Mouse (Mus musculus) stomach, embryonic 14.5 days (tissue): Measurements from ENCODE around the gene Dcp1a. TPM values are rescaled to one million over a fixed set of nuclear protein-coding genes. Genes with fewer than 3 reads are reported as not detected.

Source experiments
- ATAC-seq: fragments of 200-750 bp; cut with Nextera tagmentation; 2 replicates; pipeline ENCODE4 v1.8.0; 2017; ENCODE audit warnings: low read depth, moderate TSS enrichment; ENCODE audit not compliant: insufficient number of reproducible peaks, insufficient read depth, low FRiP score
- H3K27ac ChIP-seq: fragments of 300-500 bp; sonication (generic); 2 replicates; pipeline ENCODE4 v1.5.1; 2014; ENCODE audit warnings: mild to moderate bottlenecking, low read length, moderate library complexity, mixed read lengths
- H3K27me3 ChIP-seq: fragments of 300-500 bp; sonication (generic); 2 replicates; pipeline ENCODE4 v1.6.1; 2014; ENCODE audit warnings: low read length, control low read depth, mixed read lengths; ENCODE audit not compliant: control insufficient read depth, insufficient read depth
- H3K36me3 ChIP-seq: fragments of 300-500 bp; sonication (generic); 2 replicates; pipeline ENCODE4 v1.6.1; 2014; ENCODE audit warnings: mild to moderate bottlenecking, control low read depth, low read length, moderate library complexity, mixed read lengths; ENCODE audit not compliant: control insufficient read depth, insufficient read depth
- H3K4me1 ChIP-seq: fragments of 300-500 bp; sonication (generic); 2 replicates; pipeline ENCODE4 v1.6.1; 2014; ENCODE audit warnings: low read length, control low read depth, mixed read lengths; ENCODE audit not compliant: control insufficient read depth, insufficient read depth
- H3K4me2 ChIP-seq: fragments of 300-500 bp; sonication (generic); replicated peaks from 2 replicates; pipeline ENCODE4 v1.6.1; 2014; ENCODE audit warnings: low read depth, low read length, control low read depth
- H3K4me3 ChIP-seq: fragments of 300-500 bp; sonication (generic); 2 replicates; pipeline ENCODE4 v1.5.1; 2014; ENCODE audit warnings: low read depth, low read length, control low read depth
- H3K9ac ChIP-seq: fragments of 300-500 bp; sonication (generic); replicated peaks from 2 replicates; pipeline ENCODE4 v1.6.1; 2014; ENCODE audit warnings: low read depth, mild to moderate bottlenecking, control low read depth, low read length, moderate library complexity, mixed read lengths
- H3K9me3 ChIP-seq: fragments of 300-500 bp; sonication (generic); 2 replicates; pipeline ENCODE4 v1.6.1; 2016; ENCODE audit warnings: low read depth, low read length, control low read depth; ENCODE audit not compliant: control insufficient read depth
- WGBS: fragments of 180-500 bp; shearing (Covaris S2); extraction: QIAGEN DNeasy Blood & Tissue Kit; methylation state at CpG from one replicate; pipeline ENCODE4 v1.1.7; 2014; 5-methylcytosine and 5-hydroxymethylcytosine counted together
- microRNA-seq: library from miRNA; unstranded; fragments of <30 nt; microRNA quantifications from one replicate; pipeline ENCODE4, GENCODE M21; 2016
- polyA plus RNA-seq: library from polyadenylated mRNA; unstranded; fragments of >200 nt; fragmentation: Nextera tagmentation; extraction: Ambion mirVana; gene quantifications from 2 replicates; pipeline ENCODE4 v1.2.1, GENCODE M21; 2014

Gene Dcp1a
- polyA plus RNA-seq, 1 experiment from 2014 or later: 35.5 TPM

- no peaks in the 10 kb centered on the region for H3K27me3 ChIP-seq
- no peaks in the 10 kb centered on the region for H3K9me3 ChIP-seq
- H3K9ac ChIP-seq: no peak overlapping the region
- H3K27ac ChIP-seq: no peak overlapping the region
- no peaks in the 10 kb centered on the region for H3K4me1 ChIP-seq
- ATAC-seq: no peak
- no peak overlapping the region for H3K4me3 ChIP-seq
- 83% methylated on average over 9 of the region's 9 CpGs for WGBS
- H3K36me3 ChIP-seq: peaks cover 88% of the 10 kb centered on the region
- H3K4me2 ChIP-seq: no peak overlapping the region
These were observed 91.0 kb downstream of the Dcp1a start for GRCm38 (mm10) chr14:30570303-30570702.

GRCm38 (mm10) chr14:30572253-30572652 lies 92.9 kb downstream of the Dcp1a start:
- Histone ChIP-seq H3K27ac (no peak overlapping the region), H3K4me1 (0 out of 2 replicates have a peak, but pooled peaks cover 9% of the 10 kb centered on the region), H3K36me3 (peaks cover 68% of the 10 kb centered on the region), H3K4me2 (no peak overlapping the region), H3K9me3 (no peaks in the 10 kb centered on the region), H3K9ac (no peak overlapping the region), H3K27me3 (no peaks in the 10 kb centered on the region), H3K4me3 (no peak overlapping the region)
- 91% methylated on average over 10 of the region's 10 CpGs for WGBS
- ATAC-seq: no peak

GRCm38 (mm10) chr14:30573235-30573634 lies 93.9 kb downstream of the Dcp1a start:
- Histone ChIP-seq H3K27me3 (no peaks in the 10 kb centered on the region), H3K4me1 (0 out of 2 replicates have a peak, but pooled peaks cover 9% of the 10 kb centered on the region), H3K9ac (no peak overlapping the region), H3K4me3 (no peak overlapping the region), H3K9me3 (no peaks in the 10 kb centered on the region), H3K4me2 (no peak overlapping the region), H3K27ac (no peak overlapping the region), H3K36me3 (peaks cover 59% of the 10 kb centered on the region)
- no peak for ATAC-seq
- 65% methylated on average over 8 of the region's 8 CpGs for WGBS

GRCm38 (mm10) chr14:30573983-30574584 lies 94.7 kb downstream of the Dcp1a start:
- H3K9ac ChIP-seq: no peak overlapping the region
- H3K27me3 ChIP-seq: no peaks in the 10 kb centered on the region
- H3K9me3 ChIP-seq: no peaks in the 10 kb centered on the region
- H3K27ac ChIP-seq: no peak overlapping the region
- H3K4me1 ChIP-seq: 0 out of 2 replicates have a peak, but pooled peaks cover 9% of the 10 kb centered on the region
- H3K4me2 ChIP-seq: no peak overlapping the region
- H3K36me3 ChIP-seq: peaks cover 50% of the 10 kb centered on the region
- 63% methylated on average over 6 of the region's 6 CpGs for WGBS
- peak; percentile 49; the same call in 1 of the 2 replicates for ATAC-seq
- no peak overlapping the region for H3K4me3 ChIP-seq

- H3K27ac ChIP-seq: no peak overlapping the region
- H3K9me3 ChIP-seq: no peaks in the 10 kb centered on the region
- no peak overlapping the region for H3K4me3 ChIP-seq
- no peak overlapping the region for H3K9ac ChIP-seq
- H3K4me2 ChIP-seq: no peak overlapping the region
- 71% methylated on average over 7 of the region's 7 CpGs for WGBS
- 0 out of 2 replicates have a peak, but pooled peaks cover 9% of the 10 kb centered on the region for H3K4me1 ChIP-seq
- H3K27me3 ChIP-seq: no peaks in the 10 kb centered on the region
- H3K36me3 ChIP-seq: peaks cover 34% of the 10 kb centered on the region
- ATAC-seq: no peak
These were observed 96.5 kb downstream of the Dcp1a start for GRCm38 (mm10) chr14:30575791-30576190.

GRCm38 (mm10) chr14:30576260-30576659 lies 96.9 kb downstream of the Dcp1a start:
- 0 out of 2 replicates have a peak overlapping the region, but pooled peaks have one; percentile 10 for H3K27ac ChIP-seq

More at GRCm38 (mm10) chr14:30576260-30576659, 96.9 kb downstream of the Dcp1a start:
- H3K4me3 ChIP-seq: no peak overlapping the region
- WGBS: 29% methylated on average over 5 of the region's 5 CpGs
- H3K4me1 ChIP-seq: 0 out of 2 replicates have a peak, but pooled peaks cover 9% of the 10 kb centered on the region
- H3K27me3 ChIP-seq: no peaks in the 10 kb centered on the region
- no peak overlapping the region for H3K4me2 ChIP-seq
- H3K9me3 ChIP-seq: no peaks in the 10 kb centered on the region
- no peak overlapping the region for H3K9ac ChIP-seq
- peaks cover 30% of the 10 kb centered on the region for H3K36me3 ChIP-seq
- ATAC-seq: peak; percentile 26; the same call in 1 of the 2 replicates

Small RNAs within 50 kb of the gene (microRNA-seq; reads per million reads assigned to microRNA genes)
- 4.2 reads per million, percentile 10 among the genes with 10 or more reads in this experiment for gene Mir3076

Other genes with a start within 250 kb of the Dcp1a start
- 15.3 and 19.3 TPM in 2 replicates for gene Cacna1d, start 11.9 kb downstream of the Dcp1a start, polyA plus RNA-seq
- gene Tkt, start 68.8 kb downstream of the Dcp1a start, polyA plus RNA-seq: 85.9 and 99.0 TPM in 2 replicates
- gene Prkcd, start 146.7 kb downstream of the Dcp1a start, polyA plus RNA-seq: 45.3 and 51.2 TPM in 2 replicates
- 17.6 and 21.0 TPM in 2 replicates for gene Rft1, start 174.8 kb downstream of the Dcp1a start, polyA plus RNA-seq
- 13.9 and 15.0 TPM in 2 replicates for gene Sfmbt1, start 235.3 kb downstream of the Dcp1a start, polyA plus RNA-seq